Mouse (Mus musculus): ENCODE measurements around the gene Mrgprg. TPM values are rescaled to one million over a fixed set of nuclear protein-coding genes. Genes with fewer than 3 reads are reported as not detected.

The Mrgprg gene
- polyA plus RNA-seq, 1 experiment from 2014 or later, result not detected

DNA sequence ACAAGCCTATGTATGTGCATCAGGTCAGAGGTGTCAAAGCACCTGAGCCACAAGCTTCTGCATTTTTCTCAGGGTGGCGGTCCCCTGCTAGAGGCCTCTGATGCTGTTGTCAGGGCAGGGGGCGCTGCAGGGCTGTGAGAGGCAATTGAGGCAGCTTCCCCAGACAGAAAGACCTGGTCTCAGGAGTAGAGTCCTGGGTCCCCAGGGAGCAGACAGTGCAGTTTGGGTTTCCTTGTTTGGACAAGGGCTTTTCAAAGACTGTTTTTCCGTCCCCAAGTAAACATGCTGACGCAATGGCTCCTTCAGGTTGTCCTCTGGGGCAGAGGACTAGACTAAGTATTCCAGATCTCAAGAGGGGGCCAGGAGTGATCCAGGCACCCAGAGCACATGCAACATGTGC lies 40.4 kb downstream of the Mrgprg start:
- 77% methylated on average over 4 of the region's 4 CpGs for WGBS
- Histone ChIP-seq H3K27me3 (ENCODE audit: control insufficient read depth, insufficient read depth, low read length) (no peaks in the 10 kb centered on the region), H3K4me3 (ENCODE audit: low read length) (no peak overlapping the region), H3K27ac (ENCODE audit: low read length) (no peak overlapping the region), H3K9ac (ENCODE audit: low read length) (no peak overlapping the region), H3K9me3 (replicated peaks; ENCODE audit: control insufficient read depth, low read length) (no peaks in the 10 kb centered on the region), H3K36me3 (ENCODE audit: control insufficient read depth, insufficient read depth) (no peaks in the 10 kb centered on the region), H3K4me2 (ENCODE audit: low read depth, low read length) (no peak overlapping the region), H3K4me1 (ENCODE audit: control insufficient read depth, insufficient read depth, low read length) (peaks cover 16% of the 10 kb centered on the region)
- ATAC-seq (replicated peaks; ENCODE audit: extremely low read depth, insufficient read depth, low FRiP score), result no peak

DNA sequence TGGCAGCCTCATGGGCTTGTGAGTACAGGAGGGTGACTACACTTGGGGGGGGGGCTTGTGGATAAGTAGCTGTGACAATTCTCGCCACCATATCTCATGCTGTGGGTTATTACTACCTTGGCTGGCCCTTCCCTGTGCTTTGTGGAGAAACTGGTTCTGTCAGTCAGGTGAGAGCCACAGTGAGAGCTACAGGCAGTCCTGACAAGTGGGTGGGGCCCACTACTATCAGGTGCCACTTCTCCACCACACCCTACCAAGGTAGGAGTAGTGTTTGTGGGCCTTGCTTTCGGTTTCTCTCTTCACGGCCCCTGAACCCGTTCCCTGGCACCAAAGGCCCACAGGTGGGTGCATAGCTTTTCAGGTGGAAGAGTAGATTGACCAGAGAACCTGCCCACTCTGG lies 43.0 kb downstream of the Mrgprg start:
- Histone ChIP-seq H3K9ac (ENCODE audit: low read length) (no peak overlapping the region), H3K4me3 (ENCODE audit: low read length) (no peak overlapping the region), H3K27me3 (ENCODE audit: control insufficient read depth, insufficient read depth, low read length) (no peaks in the 10 kb centered on the region), H3K36me3 (ENCODE audit: control insufficient read depth, insufficient read depth) (no peaks in the 10 kb centered on the region), H3K4me2 (ENCODE audit: low read depth, low read length) (no peak overlapping the region), H3K4me1 (ENCODE audit: control insufficient read depth, insufficient read depth, low read length) (peaks cover 5% of the 10 kb centered on the region), H3K9me3 (replicated peaks; ENCODE audit: control insufficient read depth, low read length) (no peaks in the 10 kb centered on the region), H3K27ac (ENCODE audit: low read length) (no peak overlapping the region)
- WGBS, result 84% methylated on average over 4 of the region's 4 CpGs
- no peak for ATAC-seq (replicated peaks; ENCODE audit: extremely low read depth, insufficient read depth, low FRiP score)

DNA sequence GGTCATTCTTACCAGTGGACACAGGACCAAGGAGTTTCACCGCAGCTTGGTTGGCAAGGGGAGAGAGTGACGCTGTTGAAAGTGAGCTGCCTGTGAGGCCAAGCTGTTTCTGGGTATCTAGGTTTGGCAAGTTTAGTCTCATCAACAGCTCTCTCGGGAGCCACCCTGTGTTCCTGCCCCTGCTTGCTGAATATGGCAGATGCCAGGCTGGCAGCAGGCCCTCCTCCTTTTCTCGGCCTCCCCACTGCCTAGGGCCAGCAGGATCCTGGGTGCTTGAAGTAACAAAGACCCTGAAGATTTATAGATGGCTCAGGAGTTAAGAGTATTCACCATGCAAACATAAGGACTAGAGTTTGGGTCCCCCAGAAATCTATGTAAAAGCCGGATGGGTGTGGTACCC lies 44.1 kb downstream of the Mrgprg start:
- Histone ChIP-seq H3K9ac (ENCODE audit: low read length) (no peak overlapping the region), H3K9me3 (replicated peaks; ENCODE audit: control insufficient read depth, low read length) (no peaks in the 10 kb centered on the region), H3K4me3 (ENCODE audit: low read length) (no peak overlapping the region), H3K27ac (ENCODE audit: low read length) (no peak overlapping the region), H3K36me3 (ENCODE audit: control insufficient read depth, insufficient read depth) (no peaks in the 10 kb centered on the region), H3K4me1 (ENCODE audit: control insufficient read depth, insufficient read depth, low read length) (peaks cover 9% of the 10 kb centered on the region), H3K27me3 (ENCODE audit: control insufficient read depth, insufficient read depth, low read length) (no peaks in the 10 kb centered on the region), H3K4me2 (ENCODE audit: low read depth, low read length) (no peak overlapping the region)
- WGBS, result 91% methylated on average over 5 of the region's 5 CpGs
- no peak for ATAC-seq (replicated peaks; ENCODE audit: extremely low read depth, insufficient read depth, low FRiP score)

DNA sequence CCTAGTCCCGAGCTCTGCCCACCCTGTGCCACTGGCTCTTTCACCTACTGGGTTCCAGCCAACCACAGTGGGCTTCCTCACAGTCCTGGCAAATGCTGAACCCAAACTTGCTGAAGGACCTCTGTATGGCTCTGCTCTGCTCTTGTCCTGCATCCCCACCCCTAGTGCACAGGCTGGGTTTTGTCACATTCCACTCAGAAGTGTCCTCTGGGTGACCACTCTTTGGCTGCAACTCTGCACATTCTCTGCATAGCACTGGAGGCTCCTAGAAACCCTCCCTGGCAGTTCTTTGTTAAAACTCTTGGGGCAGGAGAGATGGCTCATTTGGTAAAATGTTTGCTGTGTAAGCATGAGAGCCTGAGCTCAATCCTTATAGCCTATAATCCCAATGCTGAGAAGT lies 49.0 kb downstream of the Mrgprg start:
- no peak overlapping the region; the same call in 1 of the 2 replicates for H3K9ac ChIP-seq (ENCODE audit: low read length)
- no peaks in the 10 kb centered on the region for H3K27me3 ChIP-seq (ENCODE audit: control insufficient read depth, insufficient read depth, low read length)
- 70% methylated on average over 1 of the region's 1 CpGs for WGBS
- H3K27ac ChIP-seq (ENCODE audit: low read length), result peak overlapping the region; percentile 76
- H3K4me1 ChIP-seq (ENCODE audit: control insufficient read depth, insufficient read depth, low read length), result peaks cover 33% of the 10 kb centered on the region
- H3K9me3 ChIP-seq (replicated peaks; ENCODE audit: control insufficient read depth, low read length), result no peaks in the 10 kb centered on the region
- peak; percentile 67 for ATAC-seq (replicated peaks; ENCODE audit: extremely low read depth, insufficient read depth, low FRiP score)
- peaks cover 10% of the 10 kb centered on the region; the same call in 1 of the 2 replicates for H3K36me3 ChIP-seq (ENCODE audit: control insufficient read depth, insufficient read depth)
- no peak overlapping the region for H3K4me3 ChIP-seq (ENCODE audit: low read length)
- peak overlapping the region; percentile 5; the same call in 1 of the 2 replicates for H3K4me2 ChIP-seq (ENCODE audit: low read depth, low read length)

Small RNA genes lying within 50 kb of the gene (microRNA-seq; reads per million reads assigned to microRNA genes)
- not detected for gene Gm22064

Other genes starting within 250 kb of the Mrgprg start
- 240 and 245 TPM in 2 replicates for gene Nap1l4, start 217.9 kb downstream of the Mrgprg start, polyA plus RNA-seq (2015; fragmentation: Nextera tagmentation; extraction: Ambion mirVana)
- 35.0 and 36.7 TPM in 2 replicates for gene Cars, start 166.9 kb downstream of the Mrgprg start, polyA plus RNA-seq (2015; fragmentation: Nextera tagmentation; extraction: Ambion mirVana)
- 0.65 and 1.2 TPM in 2 replicates for gene Tnfrsf26, start 138.3 kb downstream of the Mrgprg start, polyA plus RNA-seq (2015; fragmentation: Nextera tagmentation; extraction: Ambion mirVana)
- 2.2 and 2.3 TPM in 2 replicates for gene Tnfrsf22, start 117.3 kb downstream of the Mrgprg start, polyA plus RNA-seq (2015; fragmentation: Nextera tagmentation; extraction: Ambion mirVana)
- gene Tnfrsf23, start 81.1 kb downstream of the Mrgprg start, polyA plus RNA-seq (2015; fragmentation: Nextera tagmentation; extraction: Ambion mirVana), result 1.3 and 1.5 TPM in 2 replicates
- gene Osbpl5, start 10.0 kb downstream of the Mrgprg start, polyA plus RNA-seq (2015; fragmentation: Nextera tagmentation; extraction: Ambion mirVana), result 35.8 and 39.5 TPM in 2 replicates
- gene Mrgpre, start 17.5 kb upstream of the Mrgprg start, polyA plus RNA-seq (2015; fragmentation: Nextera tagmentation; extraction: Ambion mirVana), result 1.7 and 2.2 TPM in 2 replicates
- gene Nadsyn1, start 55.9 kb upstream of the Mrgprg start, polyA plus RNA-seq (2015; fragmentation: Nextera tagmentation; extraction: Ambion mirVana), result 9.0 and 9.1 TPM in 2 replicates
- 19.1 and 23.8 TPM in 2 replicates for gene Dhcr7, start 56.2 kb upstream of the Mrgprg start, polyA plus RNA-seq (2015; fragmentation: Nextera tagmentation; extraction: Ambion mirVana)
- not detected in 2 replicates for gene Gm498, start 99.8 kb upstream of the Mrgprg start, polyA plus RNA-seq (2015; fragmentation: Nextera tagmentation; extraction: Ambion mirVana)
- 0.76 and 0.79 TPM in 2 replicates for gene Shank2, start 234.9 kb upstream of the Mrgprg start, polyA plus RNA-seq (2015; fragmentation: Nextera tagmentation; extraction: Ambion mirVana)

Measured in heart, embryonic 16.5 days (tissue).